Mouse (Mus musculus): Measurements from ENCODE around the gene Plbd1. TPM values are rescaled to one million over a fixed set of nuclear protein-coding genes. Genes with fewer than 3 reads are reported as not detected.
A peak's percentile ranks its signal among the peaks of the same experiment; 100 is the strongest.

Plbd1 gene
- polyA plus RNA-seq, 1 experiment from 2014 or later = 31.3 TPM

- peak; percentile 71 for ATAC-seq
- Histone ChIP-seq H3K9me3 (ENCODE audit: low read length) (no peaks in the 10 kb centered on the region), H3K27ac (ENCODE audit: low read depth) (peak overlapping the region; percentile 79), H3K27me3 (ENCODE audit: insufficient read depth, low read length) (no peaks in the 10 kb centered on the region), H3K36me3 (replicated peaks; ENCODE audit: insufficient read depth, low read length) (no peaks in the 10 kb centered on the region), H3K4me3 (ENCODE audit: low read depth, low read length) (no peak overlapping the region), H3K4me2 (ENCODE audit: low read depth, low read length) (no peak overlapping the region), H3K9ac (replicated peaks) (no peak overlapping the region), H3K4me1 (ENCODE audit: insufficient read depth) (peaks cover 8% of the 10 kb centered on the region)
- peak; percentile 29 for DNase-seq
- 32% methylated on average over 14 of the region's 15 CpGs for WGBS (ENCODE audit: insufficient replicate concordance)
- TF ChIP-seq EP300 (IDR thresholded peaks at IDR 0.05; ENCODE audit: low read depth) = no peak
- no peak for TF ChIP-seq CTCF (IDR thresholded peaks at IDR 0.05; ENCODE audit: low read depth)
Measured at GRCm38 (mm10) chr6:136689790-136690413, 28.2 kb upstream of the Plbd1 start.

DNA sequence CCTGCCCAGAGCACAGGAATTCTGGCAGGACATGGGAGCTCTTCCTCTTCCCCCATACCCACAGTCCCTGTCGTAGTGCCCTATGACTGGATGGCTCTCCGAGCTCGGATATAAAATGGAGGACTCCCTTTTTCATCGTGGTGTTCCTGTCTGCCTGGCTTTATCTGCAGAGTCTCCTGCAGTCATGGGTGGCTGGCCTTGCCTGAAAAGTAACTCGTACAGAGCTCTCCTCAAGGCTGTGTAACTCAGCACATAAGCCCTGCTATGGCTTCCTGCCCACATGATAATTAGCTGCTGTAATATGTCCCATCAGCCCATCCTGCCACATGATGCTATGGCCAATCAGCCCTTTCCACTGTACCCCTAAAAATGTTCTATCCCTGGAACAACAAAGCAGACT, 23.7 kb upstream of the Plbd1 start:
- Histone ChIP-seq H3K4me1 (ENCODE audit: insufficient read depth) (peaks cover 8% of the 10 kb centered on the region), H3K4me3 (ENCODE audit: low read depth, low read length) (no peak overlapping the region), H3K36me3 (replicated peaks; ENCODE audit: insufficient read depth, low read length) (no peaks in the 10 kb centered on the region), H3K9ac (replicated peaks) (no peak overlapping the region), H3K9me3 (ENCODE audit: low read length) (no peaks in the 10 kb centered on the region), H3K4me2 (ENCODE audit: low read depth, low read length) (no peak overlapping the region), H3K27me3 (ENCODE audit: insufficient read depth, low read length) (no peaks in the 10 kb centered on the region), H3K27ac (ENCODE audit: low read depth) (no peak overlapping the region)
- DNase-seq (no peak), ATAC-seq (no peak)
- 61% methylated on average over 5 of the region's 5 CpGs for WGBS (ENCODE audit: insufficient replicate concordance)
- no peak for TF ChIP-seq CTCF (IDR thresholded peaks at IDR 0.05; ENCODE audit: low read depth)
- TF ChIP-seq EP300 (IDR thresholded peaks at IDR 0.05; ENCODE audit: low read depth) = no peak

DNA sequence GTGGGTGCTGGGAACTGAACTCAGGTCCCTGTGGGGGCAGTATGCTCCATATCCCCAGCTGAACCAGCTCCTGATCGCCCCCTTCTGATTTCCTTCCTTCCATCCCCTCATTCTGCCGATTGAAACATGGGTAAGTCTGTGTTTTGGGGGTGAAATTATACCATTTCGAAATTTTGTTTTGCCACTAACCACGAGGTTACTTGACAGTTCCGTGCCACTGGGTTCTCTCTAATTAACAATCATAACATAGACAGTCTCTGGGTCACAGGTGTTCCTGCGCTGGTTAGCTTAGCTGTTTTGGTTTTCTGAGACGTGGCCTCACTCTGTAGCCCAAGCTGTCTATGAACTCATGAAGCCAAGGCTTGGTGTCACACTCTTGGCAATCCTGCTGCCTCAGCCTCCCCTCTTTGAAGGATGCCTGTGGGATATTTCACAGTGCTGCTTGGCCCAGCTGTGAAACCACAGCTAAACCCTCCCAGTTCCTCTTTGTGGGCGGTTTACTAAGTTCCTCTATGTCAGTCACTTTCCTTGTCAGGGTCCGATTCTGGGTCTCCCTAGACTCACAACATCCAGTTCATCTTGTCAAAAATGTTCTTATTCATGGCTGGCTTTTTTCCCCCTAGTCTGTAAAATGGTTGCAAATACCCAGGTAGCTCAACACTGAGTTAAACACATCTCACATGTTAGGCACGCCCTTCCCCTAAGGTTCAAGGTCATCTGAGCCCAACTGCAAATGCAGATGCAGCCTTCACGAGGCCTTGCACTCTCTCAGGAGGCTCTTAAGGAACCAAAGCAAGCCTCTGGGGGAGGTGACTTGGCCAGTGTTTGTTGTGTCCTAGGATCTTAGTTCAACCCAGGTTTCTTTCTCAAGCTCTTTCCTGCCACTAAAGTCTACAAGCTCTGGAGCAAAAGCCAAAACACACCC, 21.9 kb upstream of the Plbd1 start:
- 34% methylated on average over 11 of the region's 11 CpGs for WGBS (ENCODE audit: insufficient replicate concordance)
- H3K4me1 ChIP-seq (ENCODE audit: insufficient read depth) = peaks cover 8% of the 10 kb centered on the region
- H3K36me3 ChIP-seq (replicated peaks; ENCODE audit: insufficient read depth, low read length) = no peaks in the 10 kb centered on the region
- no peak for TF ChIP-seq CTCF (IDR thresholded peaks at IDR 0.05; ENCODE audit: low read depth)
- no peak for TF ChIP-seq EP300 (IDR thresholded peaks at IDR 0.05; ENCODE audit: low read depth)
- no peak overlapping the region for H3K4me2 ChIP-seq (ENCODE audit: low read depth, low read length)
- H3K27me3 ChIP-seq (ENCODE audit: insufficient read depth, low read length) = no peaks in the 10 kb centered on the region
- ATAC-seq = peak; percentile 62
- H3K4me3 ChIP-seq (ENCODE audit: low read depth, low read length) = no peak overlapping the region
- no peaks in the 10 kb centered on the region for H3K9me3 ChIP-seq (ENCODE audit: low read length)
- H3K9ac ChIP-seq (replicated peaks) = no peak overlapping the region
- DNase-seq = peak; percentile 52
- peak overlapping the region; percentile 84 for H3K27ac ChIP-seq (ENCODE audit: low read depth)

DNA sequence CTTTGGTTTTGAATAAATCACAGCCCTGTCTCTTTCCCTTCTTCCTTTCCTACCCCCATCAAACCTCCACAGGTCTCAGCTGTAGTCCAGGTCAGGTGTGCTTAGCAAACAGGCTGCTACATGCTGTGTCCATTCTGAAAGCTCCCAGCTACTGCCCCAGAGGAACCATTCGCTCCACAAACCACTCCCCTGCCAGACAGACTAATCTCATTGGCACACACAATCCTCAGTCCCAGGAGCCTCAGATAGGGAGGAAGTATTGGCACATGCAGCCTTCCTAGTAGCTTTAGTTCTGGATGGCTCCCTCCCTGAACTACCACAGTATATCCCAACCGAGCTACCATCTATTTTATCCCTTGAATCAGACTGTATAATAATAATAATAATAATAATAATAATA, 17.7 kb upstream of the Plbd1 start:
- no peak overlapping the region for H3K4me2 ChIP-seq (ENCODE audit: low read depth, low read length)
- H3K27ac ChIP-seq (ENCODE audit: low read depth) = no peak overlapping the region
- 23% methylated on average over 2 of the region's 2 CpGs for WGBS (ENCODE audit: insufficient replicate concordance)
- no peak overlapping the region for H3K9ac ChIP-seq (replicated peaks)
- H3K4me1 ChIP-seq (ENCODE audit: insufficient read depth) = no peaks in the 10 kb centered on the region
- no peak for ATAC-seq
- no peaks in the 10 kb centered on the region for H3K27me3 ChIP-seq (ENCODE audit: insufficient read depth, low read length)
- no peak for DNase-seq
- TF ChIP-seq EP300 (IDR thresholded peaks at IDR 0.05; ENCODE audit: low read depth) (no peak), CTCF (IDR thresholded peaks at IDR 0.05; ENCODE audit: low read depth) (no peak)
- H3K9me3 ChIP-seq (ENCODE audit: low read length) = no peaks in the 10 kb centered on the region
- H3K36me3 ChIP-seq (replicated peaks; ENCODE audit: insufficient read depth, low read length) = no peaks in the 10 kb centered on the region
- no peak overlapping the region for H3K4me3 ChIP-seq (ENCODE audit: low read depth, low read length)

- Histone ChIP-seq H3K36me3 (replicated peaks; ENCODE audit: insufficient read depth, low read length) (no peaks in the 10 kb centered on the region), H3K4me2 (ENCODE audit: low read depth, low read length) (no peak overlapping the region), H3K4me3 (ENCODE audit: low read depth, low read length) (no peak overlapping the region), H3K27me3 (ENCODE audit: insufficient read depth, low read length) (no peaks in the 10 kb centered on the region), H3K9me3 (ENCODE audit: low read length) (no peaks in the 10 kb centered on the region), H3K9ac (replicated peaks) (no peak overlapping the region), H3K27ac (ENCODE audit: low read depth) (no peak overlapping the region), H3K4me1 (ENCODE audit: insufficient read depth) (0 out of 2 replicates have a peak, but pooled peaks cover 2% of the 10 kb centered on the region)
- ATAC-seq = no peak
- DNase-seq = no peak
- no peak for TF ChIP-seq EP300 (IDR thresholded peaks at IDR 0.05; ENCODE audit: low read depth)
- TF ChIP-seq CTCF (IDR thresholded peaks at IDR 0.05; ENCODE audit: low read depth) = no peak
- 70% methylated on average over 6 of the region's 6 CpGs for WGBS (ENCODE audit: insufficient replicate concordance)
Measured at GRCm38 (mm10) chr6:136674935-136675334, 13.2 kb upstream of the Plbd1 start.

DNA sequence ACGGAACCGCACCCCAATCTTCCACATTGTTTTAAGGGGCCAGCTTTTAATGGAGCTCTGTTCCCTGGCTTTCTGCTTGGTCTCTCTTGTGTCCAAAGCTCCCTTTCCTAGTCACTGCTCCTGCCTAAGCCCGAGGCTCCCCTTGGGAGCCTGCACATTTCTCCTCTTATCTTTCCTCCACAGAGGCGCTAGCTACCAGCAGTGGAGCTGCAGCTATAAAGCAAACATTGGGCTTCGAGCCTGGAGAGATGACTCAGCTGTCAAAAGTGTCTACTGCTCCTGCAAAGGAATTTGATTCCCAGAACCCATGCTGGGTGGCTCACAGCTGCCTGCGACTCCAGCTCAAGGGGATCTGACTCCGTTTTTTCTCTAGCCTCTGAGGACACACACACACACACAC, 10.7 kb upstream of the Plbd1 start:
- no peak overlapping the region for H3K4me2 ChIP-seq (ENCODE audit: low read depth, low read length)
- H3K27ac ChIP-seq (ENCODE audit: low read depth) = no peak overlapping the region
- WGBS (ENCODE audit: insufficient replicate concordance) = 49% methylated on average over 7 of the region's 7 CpGs
- no peak for TF ChIP-seq CTCF (IDR thresholded peaks at IDR 0.05; ENCODE audit: low read depth)
- TF ChIP-seq EP300 (IDR thresholded peaks at IDR 0.05; ENCODE audit: low read depth) = no peak
- H3K27me3 ChIP-seq (ENCODE audit: insufficient read depth, low read length) = no peaks in the 10 kb centered on the region
- H3K4me3 ChIP-seq (ENCODE audit: low read depth, low read length) = no peak overlapping the region
- H3K9me3 ChIP-seq (ENCODE audit: low read length) = no peaks in the 10 kb centered on the region
- H3K4me1 ChIP-seq (ENCODE audit: insufficient read depth) = 0 out of 2 replicates have a peak, but pooled peaks cover 2% of the 10 kb centered on the region
- ATAC-seq (no peak), DNase-seq (no peak)
- H3K9ac ChIP-seq (replicated peaks) = no peak overlapping the region
- H3K36me3 ChIP-seq (replicated peaks; ENCODE audit: insufficient read depth, low read length) = no peaks in the 10 kb centered on the region

Data from liver, postnatal 0 days (tissue).